Mouse (Mus musculus) kidney, postnatal 4 days (tissue): Measurements from ENCODE around the gene Hamp.
A peak's percentile ranks its signal among the peaks of the same experiment; 100 is the strongest.

ENCODE experiments used
- DNase-seq, 2 experiments: peaks; one replicate each; pipeline ENCODE4 v3.0.0; 2021; ENCODE audit warnings: mixed read lengths in 2 of 2

Hamp gene

GRCm38 (mm10) chr7:30904042-30904441, 39.8 kb downstream of the Hamp start:
- peak; percentile 30 to 41 for DNase-seq

GRCm38 (mm10) chr7:30895217-30895616, 48.6 kb downstream of the Hamp start:
- no peak for DNase-seq

- DNase-seq, result peak in 1 of 2 experiments; percentile 27
These were observed 51.3 kb downstream of the Hamp start for GRCm38 (mm10) chr7:30892515-30892914.
